Mouse (Mus musculus) ES-E14 (cell line): ENCODE measurements at regions not wholly inside any gene's neighbourhood (a gene's known extent, or its start where the extent isn't known, plus 50 kb on each side); places are given as distances from the start of the nearest gene placed in this dataset.

Source experiments
- DNase-seq: peaks from one replicate; pipeline ENCODE4 v3.0.0-alpha.2; 2013; ENCODE audit warnings: low read depth, low spot score
- H3K27ac ChIP-seq: 2 replicates; pipeline ENCODE4 v1.5.1; 2012; ENCODE audit warnings: low read depth, mild to moderate bottlenecking, low read length, moderate library complexity, mixed read lengths; ENCODE audit not compliant: poor library complexity, insufficient read depth, severe bottlenecking
- H3K36me3 ChIP-seq: 2 replicates; pipeline ENCODE4 v1.6.1; 2012; ENCODE audit warnings: mild to moderate bottlenecking, low read length, moderate library complexity, mixed read lengths; ENCODE audit not compliant: control insufficient read depth, poor library complexity, insufficient read depth, severe bottlenecking
- H3K4me1 ChIP-seq, 2 experiments: fragments of 150-350 bp in 1 of 2; sonication (generic) in 1 of 2; 2 replicates each; pipeline ENCODE4 v1.6.1; 2012; ENCODE audit warnings: low read length in 2 of 2, mild to moderate bottlenecking in 1 of 2, mixed read lengths in 1 of 2; ENCODE audit not compliant: control insufficient read depth in 2 of 2, insufficient read depth in 2 of 2, poor library complexity in 1 of 2
- H3K4me3 ChIP-seq, 2 experiments: fragments of 150-350 bp in 1 of 2; sonication (generic) in 1 of 2; 2 replicates each; pipeline ENCODE4 v1.5.1; 2012; ENCODE audit warnings: low read length in 2 of 2, low read depth in 1 of 2, mild to moderate bottlenecking in 1 of 2, mixed read lengths in 1 of 2; ENCODE audit not compliant: insufficient read depth in 1 of 2, poor library complexity in 1 of 2, severe bottlenecking in 1 of 2
- H3K9ac ChIP-seq: 2 replicates; pipeline ENCODE4 v1.6.1; 2012; ENCODE audit warnings: low read depth, mild to moderate bottlenecking, low read length, mixed read lengths; ENCODE audit not compliant: poor library complexity, insufficient read depth, severe bottlenecking
- H3K9me3 ChIP-seq: fragments of 150-350 bp; sonication (generic); 2 replicates; pipeline ENCODE4 v1.6.1; 2012; ENCODE audit warnings: low read depth, mild to moderate bottlenecking, low read length; ENCODE audit not compliant: control insufficient read depth, insufficient read depth
- CHD2 ChIP-seq: IDR thresholded peaks from 2 replicates; pipeline ENCODE4 v1.6.1; 2014; ENCODE audit warnings: mild to moderate bottlenecking, low read depth, low read length, inconsistent platforms
- HCFC1 ChIP-seq: IDR thresholded peaks from 2 replicates; pipeline ENCODE4 v1.6.1; 2012; ENCODE audit warnings: low read length, inconsistent platforms, borderline replicate concordance; ENCODE audit not compliant: insufficient read depth
- MAFK ChIP-seq: IDR thresholded peaks from 2 replicates; pipeline ENCODE4 v1.6.1; 2014; ENCODE audit warnings: mild to moderate bottlenecking, low read depth, low read length, inconsistent platforms; ENCODE audit not compliant: insufficient read depth
- ZC3H11A ChIP-seq: IDR thresholded peaks from 2 replicates; pipeline ENCODE4 v1.6.1; 2012; ENCODE audit warnings: low read depth, mild to moderate bottlenecking, inconsistent platforms, low read length, borderline replicate concordance
- ZNF384 ChIP-seq: IDR thresholded peaks from 2 replicates; pipeline ENCODE4 v1.6.1; 2012; ENCODE audit warnings: low read depth, low read length, inconsistent platforms
- in situ Hi-C, 2 experiments: fragments of 600-800 bp; cut with MboI; formaldehyde crosslinking; loops; one replicate each; pipeline ENCODE4 v1.15.1; 2025; ENCODE audit warnings: low sequenced_read_pairs in 2 of 2, inconsistent platforms in 1 of 2; ENCODE audit not compliant: unreplicated experiment in 2 of 2

GRCm38 (mm10) chr8:12500291-12500690 lies 72.5 kb upstream of the Spaca7 start:
- TF ChIP-seq CHD2 (no peak), MAFK (no peak), ZC3H11A (no peak), ZNF384 (no peak), HCFC1 (no peak)
- H3K27ac ChIP-seq, result no peak overlapping the region
- H3K9me3 ChIP-seq, result no peaks in the 10 kb centered on the region
- H3K4me3 ChIP-seq, result no peak overlapping the region
- no peak for DNase-seq
- no peaks in the 10 kb centered on the region for H3K36me3 ChIP-seq
- peaks cover 20 to 43% of the 10 kb centered on the region in 2 experiments for H3K4me1 ChIP-seq
- in situ Hi-C loops, result no loop called here
- H3K9ac ChIP-seq, result no peak overlapping the region

GRCm38 (mm10) chr8:12501824-12502223 lies 71.0 kb upstream of the Spaca7 start:
- H3K9me3 ChIP-seq, result no peaks in the 10 kb centered on the region
- peak overlapping the region; percentile 40; the same call in 1 of the 2 replicates for H3K27ac ChIP-seq
- no peaks in the 10 kb centered on the region for H3K36me3 ChIP-seq
- peaks cover 20 to 48% of the 10 kb centered on the region in 2 experiments for H3K4me1 ChIP-seq
- in situ Hi-C loops, result no loop called here
- no peak for TF ChIP-seq MAFK
- no peak for TF ChIP-seq HCFC1
- H3K9ac ChIP-seq, result no peak overlapping the region
- H3K4me3 ChIP-seq, result peak overlapping the region in 1 of 2 experiments; percentile 13; a peak in 1 of 4 replicates
- no peak for DNase-seq

GRCm38 (mm10) chr8:12502321-12502775 lies 70.5 kb upstream of the Spaca7 start:
- peak overlapping the region; percentile 69; the same call in 1 of the 2 replicates for H3K9ac ChIP-seq
- TF ChIP-seq HCFC1 (no peak), MAFK (0 out of 2 replicates have a peak, but pooled peaks have one; percentile 26)
- DNase-seq, result peak; percentile 74
- H3K27ac ChIP-seq, result peak overlapping the region; percentile 86
- no peaks in the 10 kb centered on the region for H3K9me3 ChIP-seq
- in situ Hi-C loops, result no loop called here
- peak overlapping the region; percentile 5 to 13; a peak in 3 of 4 replicates for H3K4me3 ChIP-seq
- H3K36me3 ChIP-seq, result no peaks in the 10 kb centered on the region
- peaks cover 17 to 43% of the 10 kb centered on the region in 2 experiments for H3K4me1 ChIP-seq

- Histone ChIP-seq H3K4me1 (peaks cover 16 to 39% of the 10 kb centered on the region in 2 experiments), H3K36me3 (no peaks in the 10 kb centered on the region), H3K9ac (peak overlapping the region; percentile 69; the same call in 1 of the 2 replicates), H3K27ac (peak overlapping the region; percentile 86), H3K9me3 (no peaks in the 10 kb centered on the region), H3K4me3 (peak overlapping the region in 1 of 2 experiments; percentile 26; a peak in 2 of 4 replicates)
- TF ChIP-seq ZNF384 (no peak), CHD2 (no peak), MAFK (no peak), HCFC1 (no peak), ZC3H11A (no peak)
- no peak for DNase-seq
- in situ Hi-C loops, result no loop called here
These were observed 70.0 kb upstream of the Spaca7 start for GRCm38 (mm10) chr8:12502856-12503255.

GRCm38 (mm10) chr8:12503344-12503743 lies 69.5 kb upstream of the Spaca7 start:
- DNase-seq, result no peak
- Histone ChIP-seq H3K9ac (no peak overlapping the region), H3K27ac (peak overlapping the region; percentile 86), H3K9me3 (no peaks in the 10 kb centered on the region), H3K4me1 (peaks cover 16 to 37% of the 10 kb centered on the region in 2 experiments), H3K4me3 (0 out of 4 replicates have a peak overlapping the region, but pooled peaks of 1 of the 2 experiments have one; percentile 26), H3K36me3 (no peaks in the 10 kb centered on the region)
- no peak for TF ChIP-seq MAFK
- TF ChIP-seq CHD2, result no peak
- TF ChIP-seq ZNF384, result no peak
- TF ChIP-seq HCFC1, result no peak
- no peak for TF ChIP-seq ZC3H11A
- in situ Hi-C loops, result no loop called here
